Mouse (Mus musculus) limb, embryonic 13.5 days (tissue): ENCODE measurements around the gene Pfkfb1. TPM values are rescaled to one million over a fixed set of nuclear protein-coding genes. Genes with fewer than 3 reads are reported as not detected.

Experiments
- ATAC-seq: fragments of 200-750 bp; cut with Nextera tagmentation; 2 replicates; pipeline ENCODE4 v1.8.0; 2017; ENCODE audit warnings: low read depth, moderate number of reproducible peaks, moderate TSS enrichment; ENCODE audit not compliant: low FRiP score
- H3K27ac ChIP-seq: fragments of 300-500 bp; sonication (generic); 2 replicates; pipeline ENCODE4 v1.5.1; 2015; ENCODE audit warnings: inconsistent platforms, mild to moderate bottlenecking, moderate library complexity
- H3K27me3 ChIP-seq: fragments of 300-500 bp; sonication (generic); 2 replicates; pipeline ENCODE4 v1.6.1; 2015; ENCODE audit warnings: mild to moderate bottlenecking, inconsistent platforms
- H3K36me3 ChIP-seq: fragments of 300-500 bp; sonication (generic); 2 replicates; pipeline ENCODE4 v1.6.1; 2015; ENCODE audit warnings: inconsistent platforms, mild to moderate bottlenecking, moderate library complexity
- H3K4me1 ChIP-seq: fragments of 300-500 bp; sonication (generic); 2 replicates; pipeline ENCODE4 v1.6.1; 2015; ENCODE audit warnings: inconsistent platforms
- H3K4me2 ChIP-seq: fragments of 300-500 bp; sonication (generic); replicated peaks from 2 replicates; pipeline ENCODE4 v1.6.1; 2015; ENCODE audit warnings: inconsistent platforms, mild to moderate bottlenecking, moderate library complexity
- H3K4me3 ChIP-seq: fragments of 300-500 bp; sonication (generic); 2 replicates; pipeline ENCODE4 v1.5.1; 2015; ENCODE audit warnings: moderate library complexity, mild to moderate bottlenecking, inconsistent platforms
- H3K9ac ChIP-seq: fragments of 300-500 bp; sonication (generic); 2 replicates; pipeline ENCODE4 v1.6.1; 2015; ENCODE audit warnings: mild to moderate bottlenecking, inconsistent platforms
- H3K9me3 ChIP-seq: fragments of 300-500 bp; sonication (generic); 2 replicates; pipeline ENCODE4 v1.6.1; 2016; ENCODE audit warnings: inconsistent platforms
- WGBS: fragments of 180-500 bp; shearing (Covaris S2); methylation state at CpG from one replicate; pipeline ENCODE4 v1.1.7; 2015; 5-methylcytosine and 5-hydroxymethylcytosine counted together
- polyA plus RNA-seq: library from polyadenylated mRNA; unstranded; fragments of >200 nt; fragmentation: Nextera tagmentation; extraction: Ambion mirVana; gene quantifications from 2 replicates; pipeline ENCODE4 v1.2.1, GENCODE M21; 2015

Pfkfb1 gene
- 5.4 and 6.5 TPM in 2 replicates for polyA plus RNA-seq

DNA sequence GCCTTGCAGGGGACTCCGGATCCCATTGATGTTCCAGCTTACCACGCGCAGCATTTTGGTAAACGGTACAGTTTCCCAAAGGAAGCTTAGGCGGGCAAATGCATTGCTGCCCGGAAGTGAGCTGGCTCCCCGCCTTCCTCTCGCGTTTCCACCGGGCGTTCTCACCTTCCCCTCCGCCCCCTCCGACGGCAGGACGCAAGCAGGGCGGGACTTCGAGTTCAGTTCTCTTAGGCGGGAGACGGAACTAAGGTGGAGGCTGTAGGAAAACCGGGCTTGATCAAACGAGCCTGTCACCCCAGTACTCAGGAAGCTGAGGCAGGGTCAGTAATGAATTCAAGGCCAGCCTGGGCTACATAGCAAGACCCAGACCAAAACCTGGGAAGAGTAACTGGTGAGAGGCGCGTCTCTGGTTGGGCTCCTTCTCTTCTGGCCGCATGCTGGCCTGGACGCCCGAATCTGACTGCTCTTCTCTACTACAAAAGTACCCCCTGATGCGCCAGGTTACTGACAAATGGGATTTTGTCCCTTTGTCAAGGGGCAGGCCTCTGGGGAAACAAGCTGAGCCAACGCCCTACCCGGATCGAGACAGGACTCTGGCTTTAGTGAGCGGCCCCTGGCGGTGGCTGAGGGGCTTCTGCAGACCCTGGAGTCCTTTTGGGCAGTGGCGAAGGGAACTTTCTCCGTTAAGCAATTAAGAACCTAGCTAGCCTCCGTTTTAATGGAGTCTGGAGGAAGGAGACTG is at the start of gene Pfkfb1:
Gene Pfkfb1, plus strand, starts transcription at position 207 of the 742 bp plus-strand sequence.
- ATAC-seq = peak; percentile 97
- H3K4me2 ChIP-seq = peak within 1 kb of the TSS; percentile 66
- H3K27ac ChIP-seq = peak within 1 kb of the TSS; percentile 83
- no peaks in the 10 kb centered on the region for H3K4me1 ChIP-seq
- peak within 1 kb of the TSS; percentile 70 for H3K9ac ChIP-seq
- H3K27me3 ChIP-seq = peaks cover 21% of the 10 kb centered on the region; the same call in 1 of the 2 replicates
- peak within 1 kb of the TSS; percentile 59 for H3K4me3 ChIP-seq
- H3K9me3 ChIP-seq = no peaks in the 10 kb centered on the region
- peaks cover 15% of the 10 kb centered on the region for H3K36me3 ChIP-seq
- 21% methylated on average over 35 of the region's 35 CpGs for WGBS

DNA sequence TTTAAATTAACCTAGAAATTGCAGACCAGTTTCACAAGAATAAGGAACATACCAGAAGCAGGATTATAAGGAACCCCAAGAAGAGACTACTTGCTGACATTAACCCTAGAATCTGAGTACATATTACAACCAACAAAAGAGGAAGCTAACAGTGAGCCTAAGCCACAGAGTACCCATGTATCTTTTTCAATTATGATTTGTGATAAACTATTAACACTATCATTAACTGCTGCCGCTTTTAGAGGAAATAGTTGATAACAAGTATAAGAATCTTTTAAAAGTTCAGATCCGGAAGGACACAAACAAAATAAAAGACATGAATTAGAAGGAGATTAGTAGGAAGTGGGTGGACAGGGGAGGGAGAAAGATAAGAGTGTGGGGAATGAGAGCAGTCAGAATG is 47.9 kb upstream of the Pfkfb1 start:
- H3K9ac ChIP-seq = no peak overlapping the region
- no peaks in the 10 kb centered on the region for H3K9me3 ChIP-seq
- no peak overlapping the region for H3K4me3 ChIP-seq
- H3K27ac ChIP-seq = no peak overlapping the region
- H3K27me3 ChIP-seq = no peaks in the 10 kb centered on the region
- no peaks in the 10 kb centered on the region for H3K4me1 ChIP-seq
- H3K4me2 ChIP-seq = no peak overlapping the region
- ATAC-seq = no peak
- 0 out of 2 replicates have a peak, but pooled peaks cover 3% of the 10 kb centered on the region for H3K36me3 ChIP-seq
- 92% methylated on average over 2 of the region's 2 CpGs for WGBS

DNA sequence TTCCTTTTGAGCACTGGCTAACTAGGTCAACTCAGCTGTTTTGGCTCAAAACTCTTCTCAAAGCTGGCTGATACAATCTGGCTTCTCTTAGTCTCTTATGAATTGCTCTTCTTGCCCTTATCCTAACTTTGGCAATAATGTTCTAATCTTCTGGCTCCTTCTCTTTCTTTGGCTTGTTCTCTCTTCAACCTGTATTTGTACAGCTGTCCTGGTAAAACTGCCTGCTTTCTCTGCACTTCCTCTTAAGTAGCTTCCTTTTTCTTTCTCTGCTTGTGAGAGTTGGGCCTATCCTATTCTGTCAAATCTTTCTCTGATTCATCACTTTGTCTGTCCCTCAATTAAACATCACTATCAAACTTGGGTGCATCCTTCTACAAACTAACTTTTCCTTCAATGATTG is 46.3 kb upstream of the Pfkfb1 start:
- no peak overlapping the region for H3K4me2 ChIP-seq
- 0 out of 2 replicates have a peak, but pooled peaks cover 3% of the 10 kb centered on the region for H3K36me3 ChIP-seq
- no peaks in the 10 kb centered on the region for H3K4me1 ChIP-seq
- H3K4me3 ChIP-seq = no peak overlapping the region
- no peak overlapping the region for H3K27ac ChIP-seq
- no peaks in the 10 kb centered on the region for H3K27me3 ChIP-seq
- H3K9ac ChIP-seq = no peak overlapping the region
- ATAC-seq = no peak
- no peaks in the 10 kb centered on the region for H3K9me3 ChIP-seq

DNA sequence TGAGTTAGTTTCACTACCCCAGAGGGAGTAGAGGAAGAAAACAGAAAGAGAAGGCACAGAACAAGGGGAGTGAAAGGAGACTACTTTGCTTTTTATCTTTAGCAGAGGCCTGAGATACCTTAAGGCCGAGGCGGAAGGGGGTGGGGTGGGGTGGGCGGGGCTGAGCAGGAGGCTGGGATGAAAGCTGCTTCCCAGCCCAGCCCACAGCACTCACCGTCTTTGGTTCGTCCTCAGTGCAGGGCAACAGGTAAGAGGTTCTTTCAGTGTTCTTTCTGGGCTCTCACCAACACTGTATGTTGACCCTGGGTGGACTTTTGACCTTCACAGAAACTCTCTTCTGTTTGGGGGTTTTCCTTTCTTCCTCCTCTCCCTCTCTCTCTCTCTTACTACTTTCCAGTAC is 40.8 kb upstream of the Pfkfb1 start, which contains the start of gene Alas2:
Gene Alas2, plus strand, starts transcription at position 137 of the 400 bp plus-strand sequence.
- H3K4me3 ChIP-seq = no peak within 1 kb of the TSS
- no peak within 1 kb of the TSS for H3K4me2 ChIP-seq
- WGBS = 40% methylated on average over 5 of the region's 5 CpGs
- H3K27ac ChIP-seq = no peak within 1 kb of the TSS
- no peaks in the 10 kb centered on the region for H3K4me1 ChIP-seq
- ATAC-seq = no peak
- peaks cover 10% of the 10 kb centered on the region; the same call in 1 of the 2 replicates for H3K27me3 ChIP-seq
- no peaks in the 10 kb centered on the region for H3K9me3 ChIP-seq
- H3K36me3 ChIP-seq = peaks cover 6% of the 10 kb centered on the region; the same call in 1 of the 2 replicates
- H3K9ac ChIP-seq = no peak within 1 kb of the TSS

DNA sequence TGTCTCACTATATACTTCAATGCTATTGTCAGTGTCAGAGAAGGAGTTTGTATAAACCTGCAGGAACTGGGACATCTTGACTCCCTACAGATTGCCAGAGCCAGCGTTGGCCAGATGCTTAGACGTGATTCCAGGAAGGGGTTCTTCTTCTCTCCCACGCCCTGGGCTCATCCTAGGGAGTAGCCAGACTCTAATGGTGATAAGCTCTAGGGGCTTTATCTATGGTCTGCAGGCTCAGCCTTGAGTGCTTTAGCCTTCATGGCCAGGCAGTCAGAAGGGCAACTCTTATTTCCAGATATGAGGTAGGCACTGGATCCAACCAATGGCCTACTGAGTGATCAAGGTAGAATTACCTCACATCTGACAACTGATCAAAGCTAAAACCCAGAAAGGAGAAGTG is 38.4 kb upstream of the Pfkfb1 start:
- peaks cover 3% of the 10 kb centered on the region; the same call in 1 of the 2 replicates for H3K36me3 ChIP-seq
- H3K4me3 ChIP-seq = no peak overlapping the region
- H3K27ac ChIP-seq = no peak overlapping the region
- H3K4me2 ChIP-seq = no peak overlapping the region
- WGBS = 97% methylated on average over 3 of the region's 3 CpGs
- no peak for ATAC-seq
- no peak overlapping the region for H3K9ac ChIP-seq
- H3K4me1 ChIP-seq = no peaks in the 10 kb centered on the region
- H3K9me3 ChIP-seq = no peaks in the 10 kb centered on the region
- peaks cover 12% of the 10 kb centered on the region; the same call in 1 of the 2 replicates for H3K27me3 ChIP-seq

DNA sequence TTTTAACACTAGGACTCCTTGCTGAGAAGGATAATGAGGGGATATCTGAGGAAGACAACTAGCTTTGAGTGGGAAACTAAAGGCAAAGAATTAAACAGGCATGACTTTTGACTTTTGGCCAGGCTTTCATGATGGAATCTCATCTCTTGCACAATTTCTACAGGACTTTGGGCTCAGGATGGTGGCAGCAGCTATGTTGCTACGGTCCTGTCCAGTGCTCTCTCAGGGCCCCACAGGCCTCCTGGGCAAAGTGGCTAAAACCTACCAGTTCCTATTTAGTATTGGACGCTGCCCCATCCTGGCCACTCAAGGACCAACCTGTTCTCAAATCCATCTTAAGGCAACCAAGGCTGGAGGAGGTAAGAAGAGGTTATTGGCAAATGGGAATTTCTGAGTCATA is 36.0 kb upstream of the Pfkfb1 start:
- Histone ChIP-seq H3K4me1 (no peaks in the 10 kb centered on the region), H3K9me3 (no peaks in the 10 kb centered on the region), H3K4me3 (no peak overlapping the region), H3K4me2 (no peak overlapping the region), H3K9ac (no peak overlapping the region), H3K27ac (no peak overlapping the region), H3K36me3 (peaks cover 3% of the 10 kb centered on the region; the same call in 1 of the 2 replicates), H3K27me3 (peaks cover 12% of the 10 kb centered on the region; the same call in 1 of the 2 replicates)
- no peak for ATAC-seq
- WGBS = 92% methylated on average over 2 of the region's 2 CpGs

DNA sequence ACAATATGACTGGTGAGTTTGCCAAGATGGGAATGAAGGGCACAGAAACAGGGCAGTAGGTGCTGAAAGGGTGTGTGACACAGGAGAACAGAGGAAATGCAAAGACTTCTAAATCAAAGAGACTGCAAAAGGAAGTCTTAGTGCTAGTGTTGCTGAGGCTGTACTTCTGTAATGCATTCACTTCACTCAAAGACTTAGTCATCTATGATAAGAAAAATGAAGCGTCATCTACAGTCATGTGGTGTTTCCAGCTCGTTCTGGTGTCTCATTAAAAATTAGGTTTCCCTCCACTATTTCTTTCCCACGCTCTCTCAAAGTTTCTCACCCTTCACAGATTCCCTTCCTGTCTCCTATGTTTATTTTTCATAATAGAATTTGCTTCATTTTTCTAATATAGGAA is 34.0 kb upstream of the Pfkfb1 start:
- Histone ChIP-seq H3K4me3 (no peak overlapping the region), H3K9ac (no peak overlapping the region), H3K9me3 (no peaks in the 10 kb centered on the region), H3K27ac (no peak overlapping the region), H3K4me2 (no peak overlapping the region), H3K36me3 (peaks cover 3% of the 10 kb centered on the region; the same call in 1 of the 2 replicates), H3K4me1 (no peaks in the 10 kb centered on the region), H3K27me3 (peaks cover 12% of the 10 kb centered on the region; the same call in 1 of the 2 replicates)
- ATAC-seq = no peak
- WGBS = 77% methylated on average over 3 of the region's 3 CpGs

DNA sequence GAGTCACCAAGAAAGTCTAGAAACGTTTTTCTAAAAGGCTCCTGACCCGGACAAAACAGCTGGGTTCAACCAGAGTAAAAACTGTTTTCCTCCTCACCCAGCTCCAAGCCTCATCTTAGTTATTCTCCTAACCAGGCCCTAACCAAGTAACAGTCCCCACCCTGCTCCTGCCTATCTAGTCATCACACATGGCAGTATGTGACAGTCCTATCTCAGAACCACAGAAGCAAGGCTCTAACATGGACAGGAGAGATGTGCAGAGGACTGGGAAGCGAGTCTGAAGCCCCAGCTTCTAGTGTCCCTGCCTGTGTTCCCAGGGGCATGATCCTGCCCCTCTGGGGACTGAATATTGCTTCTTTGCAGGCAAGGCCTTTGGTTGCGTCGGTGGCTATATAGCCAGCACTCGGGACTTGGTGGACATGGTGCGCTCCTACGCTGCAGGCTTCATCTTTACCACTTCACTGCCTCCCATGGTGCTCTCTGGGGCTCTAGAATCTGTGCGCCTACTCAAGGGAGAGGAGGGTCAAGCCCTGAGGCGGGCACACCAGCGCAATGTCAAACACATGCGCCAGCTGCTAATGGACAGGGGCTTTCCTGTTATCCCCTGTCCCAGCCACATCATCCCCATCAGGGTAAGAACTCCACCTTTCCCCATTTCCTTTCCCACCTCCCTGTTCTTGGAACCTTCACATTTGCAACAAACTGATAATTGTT is 23.2 kb upstream of the Pfkfb1 start:
- H3K9ac ChIP-seq = no peak overlapping the region
- no peak overlapping the region for H3K4me2 ChIP-seq
- peaks cover 7% of the 10 kb centered on the region for H3K36me3 ChIP-seq
- H3K27me3 ChIP-seq = peaks cover 4% of the 10 kb centered on the region; the same call in 1 of the 2 replicates
- no peaks in the 10 kb centered on the region for H3K4me1 ChIP-seq
- no peak for ATAC-seq
- H3K9me3 ChIP-seq = no peaks in the 10 kb centered on the region
- H3K27ac ChIP-seq = no peak overlapping the region
- 87% methylated on average over 12 of the region's 12 CpGs for WGBS
- no peak overlapping the region for H3K4me3 ChIP-seq

DNA sequence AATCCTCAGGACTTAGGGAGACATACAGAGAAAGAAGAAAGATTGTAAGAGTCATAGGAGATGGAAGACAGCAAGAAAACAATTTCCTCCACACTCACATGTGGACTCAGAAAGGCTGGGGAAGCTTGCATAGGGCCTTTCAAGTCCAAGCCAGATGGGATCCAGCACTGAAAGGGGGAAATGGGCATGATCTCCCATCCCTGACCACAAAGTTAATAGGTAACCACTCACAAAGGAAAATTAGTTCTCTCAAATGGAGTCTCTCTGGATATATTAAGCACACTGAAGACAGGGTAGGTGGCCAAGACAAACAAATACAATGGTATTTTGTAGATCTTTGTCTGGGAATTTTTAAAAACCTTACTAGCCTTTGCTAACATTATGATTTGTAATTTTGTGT is 6.1 kb upstream of the Pfkfb1 start:
- Histone ChIP-seq H3K27ac (no peak overlapping the region), H3K4me2 (no peak overlapping the region), H3K4me3 (no peak overlapping the region), H3K9ac (no peak overlapping the region), H3K9me3 (no peaks in the 10 kb centered on the region), H3K36me3 (peaks cover 32% of the 10 kb centered on the region), H3K27me3 (0 out of 2 replicates have a peak, but pooled peaks cover 2% of the 10 kb centered on the region), H3K4me1 (no peaks in the 10 kb centered on the region)
- ATAC-seq = no peak

DNA sequence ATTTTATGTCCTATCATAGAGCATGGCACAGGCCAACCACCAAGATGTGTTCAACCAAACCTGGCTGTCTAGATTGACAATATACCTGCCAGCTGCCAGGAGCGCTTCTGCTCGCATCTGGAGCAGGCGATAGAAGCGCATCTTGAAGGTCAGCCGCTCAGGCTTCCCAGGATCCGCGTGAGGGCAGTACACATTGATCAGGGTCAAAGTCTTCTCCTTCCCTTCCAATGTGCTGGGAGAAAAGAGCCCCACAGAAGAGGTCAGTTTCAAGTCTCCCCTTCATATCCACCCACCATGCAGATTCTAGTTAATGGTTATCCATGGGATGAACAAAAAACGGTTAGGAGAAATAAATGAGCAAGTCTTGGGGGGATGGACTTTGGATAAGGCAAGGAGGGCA is 2.9 kb upstream of the Pfkfb1 start:
- H3K4me2 ChIP-seq = no peak overlapping the region
- peaks cover 29% of the 10 kb centered on the region for H3K36me3 ChIP-seq
- no peak overlapping the region for H3K4me3 ChIP-seq
- H3K9ac ChIP-seq = no peak overlapping the region
- H3K27ac ChIP-seq = no peak overlapping the region
- 96% methylated on average over 8 of the region's 8 CpGs for WGBS
- H3K4me1 ChIP-seq = no peaks in the 10 kb centered on the region
- H3K9me3 ChIP-seq = no peaks in the 10 kb centered on the region
- no peak for ATAC-seq
- H3K27me3 ChIP-seq = peaks cover 10% of the 10 kb centered on the region; the same call in 1 of the 2 replicates

DNA sequence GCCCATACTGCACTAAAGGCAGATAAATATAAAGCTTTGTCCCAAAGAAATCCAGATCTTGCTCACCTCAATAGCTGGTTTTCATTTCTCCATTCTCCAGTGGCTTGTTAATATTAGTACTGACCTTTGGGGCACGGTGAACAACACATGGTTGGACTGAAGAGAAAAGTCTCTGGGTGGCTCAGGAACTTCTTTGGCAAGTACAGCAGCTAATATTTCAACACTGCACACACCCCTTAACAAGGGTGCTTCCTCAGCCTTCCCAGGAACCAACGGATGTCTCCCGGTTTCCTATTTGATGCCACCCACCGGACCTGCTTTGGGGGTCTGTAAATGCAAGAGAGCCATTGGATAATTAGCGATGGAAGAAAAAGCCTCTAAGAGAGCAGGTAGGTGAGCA is 1.7 kb downstream of the Pfkfb1 start, which contains the start of gene Apex2:
Gene Apex2, minus strand, starts transcription at position 173 of the 400 bp plus-strand sequence.
- no peak within 1 kb of the TSS for H3K9ac ChIP-seq
- ATAC-seq = no peak

More for the DNA sequence above, 1.7 kb downstream of the Pfkfb1 start, which contains the start of gene Apex2:
- H3K4me3 ChIP-seq = peak within 1 kb of the TSS; percentile 59
- peaks cover 10% of the 10 kb centered on the region for H3K36me3 ChIP-seq
- peak within 1 kb of the TSS; percentile 83; the same call in 1 of the 2 replicates for H3K27ac ChIP-seq
- H3K9me3 ChIP-seq = no peaks in the 10 kb centered on the region
- H3K4me2 ChIP-seq = peak within 1 kb of the TSS; percentile 66
- 62% methylated on average over 5 of the region's 5 CpGs for WGBS
- no peaks in the 10 kb centered on the region for H3K4me1 ChIP-seq
- peaks cover 21% of the 10 kb centered on the region; the same call in 1 of the 2 replicates for H3K27me3 ChIP-seq
